Mouse (Mus musculus) forebrain, embryonic 11.5 days (tissue): Measurements from ENCODE around the gene Myo10. TPM values are rescaled to one million over a fixed set of nuclear protein-coding genes. Genes with fewer than 3 reads are reported as not detected.

Experiments
- ATAC-seq: fragments of 200-750 bp; cut with Nextera tagmentation; replicated peaks from 2 replicates; pipeline ENCODE4 v1.8.0; 2017; ENCODE audit warnings: moderate TSS enrichment; ENCODE audit not compliant: low FRiP score
- DNase-seq: peaks from one replicate; pipeline ENCODE4 v3.0.0-alpha.2; 2017; ENCODE audit warnings: low spot score
- H3K27ac ChIP-seq: fragments of 300-500 bp; sonication (generic); 2 replicates; pipeline ENCODE4 v1.5.1; 2014; ENCODE audit warnings: low read depth, low read length
- H3K27me3 ChIP-seq: fragments of 300-500 bp; sonication (generic); 2 replicates; pipeline ENCODE4 v1.6.1; 2014; ENCODE audit warnings: mild to moderate bottlenecking, low read length, mixed read lengths; ENCODE audit not compliant: control insufficient read depth, insufficient read depth
- H3K36me3 ChIP-seq: fragments of 300-500 bp; sonication (generic); 2 replicates; pipeline ENCODE4 v1.6.1; 2014; ENCODE audit warnings: mild to moderate bottlenecking, low read length, moderate library complexity, mixed read lengths; ENCODE audit not compliant: control insufficient read depth, insufficient read depth
- H3K4me1 ChIP-seq: fragments of 300-500 bp; sonication (generic); replicated peaks from 2 replicates; pipeline ENCODE4 v1.6.1; 2014; ENCODE audit warnings: low read length, mixed read lengths; ENCODE audit not compliant: control insufficient read depth, insufficient read depth
- H3K4me2 ChIP-seq: fragments of 300-500 bp; sonication (generic); 2 replicates; pipeline ENCODE4 v1.6.1; 2014; ENCODE audit warnings: low read depth, mild to moderate bottlenecking, low read length, moderate library complexity, mixed read lengths; ENCODE audit not compliant: severe bottlenecking
- H3K4me3 ChIP-seq: fragments of 300-500 bp; sonication (generic); 2 replicates; pipeline ENCODE4 v1.5.1; 2014; ENCODE audit warnings: low read depth, low read length
- H3K9ac ChIP-seq: fragments of 300-500 bp; sonication (generic); 2 replicates; pipeline ENCODE4 v1.6.1; 2014; ENCODE audit warnings: low read length
- H3K9me3 ChIP-seq: fragments of 300-500 bp; sonication (generic); 2 replicates; pipeline ENCODE4 v1.6.1; 2016; ENCODE audit warnings: low read length, mixed read lengths; ENCODE audit not compliant: control insufficient read depth
- WGBS: fragments of 180-500 bp; shearing (Covaris S2); extraction: QIAGEN DNeasy Blood & Tissue Kit; methylation state at CpG from one replicate; pipeline ENCODE4 v1.1.7; 2014; 5-methylcytosine and 5-hydroxymethylcytosine counted together
- polyA plus RNA-seq: library from polyadenylated mRNA; unstranded; fragments of >200 nt; fragmentation: Nextera tagmentation; extraction: Ambion mirVana; gene quantifications from 2 replicates; pipeline ENCODE4 v1.2.1, GENCODE M21; 2014

Gene Myo10
- polyA plus RNA-seq, 1 experiment from 2014 or later = 72.6 TPM

- Histone ChIP-seq H3K27ac (no peak overlapping the region), H3K36me3 (no peaks in the 10 kb centered on the region), H3K9me3 (no peaks in the 10 kb centered on the region), H3K4me3 (no peak overlapping the region), H3K27me3 (no peaks in the 10 kb centered on the region), H3K4me1 (no peaks in the 10 kb centered on the region), H3K4me2 (no peak overlapping the region), H3K9ac (no peak overlapping the region)
- ATAC-seq (no peak), DNase-seq (no peak)
- WGBS = 88% methylated on average over 6 of the region's 6 CpGs
Observed at GRCm38 (mm10) chr15:25720263-25720662, 97.9 kb downstream of the Myo10 start.

- 81% methylated on average over 12 of the region's 12 CpGs for WGBS
- Histone ChIP-seq H3K9ac (no peak overlapping the region), H3K27ac (no peak overlapping the region), H3K4me1 (no peaks in the 10 kb centered on the region), H3K4me2 (no peak overlapping the region), H3K4me3 (no peak overlapping the region), H3K36me3 (no peaks in the 10 kb centered on the region), H3K9me3 (no peaks in the 10 kb centered on the region), H3K27me3 (no peaks in the 10 kb centered on the region)
- ATAC-seq (no peak), DNase-seq (no peak)
Observed at GRCm38 (mm10) chr15:25723281-25724113, 101.2 kb downstream of the Myo10 start.

GRCm38 (mm10) chr15:25724549-25724948 lies 102.2 kb downstream of the Myo10 start:
- no peaks in the 10 kb centered on the region for H3K4me1 ChIP-seq
- no peak overlapping the region for H3K4me3 ChIP-seq
- H3K4me2 ChIP-seq = no peak overlapping the region
- H3K27ac ChIP-seq = no peak overlapping the region
- no peaks in the 10 kb centered on the region for H3K9me3 ChIP-seq
- H3K36me3 ChIP-seq = no peaks in the 10 kb centered on the region
- H3K9ac ChIP-seq = no peak overlapping the region
- H3K27me3 ChIP-seq = no peaks in the 10 kb centered on the region
- DNase-seq (no peak), ATAC-seq (no peak)
- 92% methylated on average over 6 of the region's 6 CpGs for WGBS

- H3K27me3 ChIP-seq = no peaks in the 10 kb centered on the region
- no peak for ATAC-seq
- H3K36me3 ChIP-seq = no peaks in the 10 kb centered on the region
- 91% methylated on average over 5 of the region's 5 CpGs for WGBS
- H3K4me2 ChIP-seq = no peak overlapping the region
- H3K4me3 ChIP-seq = no peak overlapping the region
- H3K9ac ChIP-seq = no peak overlapping the region
- no peaks in the 10 kb centered on the region for H3K9me3 ChIP-seq
- H3K27ac ChIP-seq = no peak overlapping the region
- no peaks in the 10 kb centered on the region; the same call in 1 of the 2 replicates for H3K4me1 ChIP-seq
- no peak for DNase-seq
Observed at GRCm38 (mm10) chr15:25726814-25727213, 104.5 kb downstream of the Myo10 start.

GRCm38 (mm10) chr15:25728501-25728900 lies 106.2 kb downstream of the Myo10 start:
- WGBS = 62% methylated on average over 4 of the region's 4 CpGs
- Histone ChIP-seq H3K4me3 (no peak overlapping the region), H3K4me2 (no peak overlapping the region), H3K4me1 (no peaks in the 10 kb centered on the region; the same call in 1 of the 2 replicates), H3K9me3 (no peaks in the 10 kb centered on the region), H3K9ac (no peak overlapping the region), H3K36me3 (no peaks in the 10 kb centered on the region), H3K27ac (no peak overlapping the region), H3K27me3 (no peaks in the 10 kb centered on the region)
- DNase-seq = no peak
- no peak for ATAC-seq

- Histone ChIP-seq H3K4me3 (no peak overlapping the region), H3K4me2 (no peak overlapping the region), H3K4me1 (no peaks in the 10 kb centered on the region; the same call in 1 of the 2 replicates), H3K36me3 (no peaks in the 10 kb centered on the region), H3K9me3 (no peaks in the 10 kb centered on the region), H3K9ac (no peak overlapping the region), H3K27ac (no peak overlapping the region), H3K27me3 (no peaks in the 10 kb centered on the region)
- WGBS = 37% methylated on average over 9 of the region's 9 CpGs
- peak; percentile 57 for ATAC-seq
- no peak for DNase-seq
Observed at GRCm38 (mm10) chr15:25731053-25731452, 108.7 kb downstream of the Myo10 start.

GRCm38 (mm10) chr15:25732758-25733428 lies 110.6 kb downstream of the Myo10 start:
- 76% methylated on average over 8 of the region's 8 CpGs for WGBS
- ATAC-seq = 0 out of 2 replicates have a peak, but pooled peaks have one; percentile 31

GRCm38 (mm10) chr15:25733739-25734430 lies 111.6 kb downstream of the Myo10 start:
- Histone ChIP-seq H3K4me2 (no peak overlapping the region), H3K4me1 (no peaks in the 10 kb centered on the region; the same call in 1 of the 2 replicates), H3K36me3 (no peaks in the 10 kb centered on the region), H3K4me3 (no peak overlapping the region), H3K9ac (no peak overlapping the region), H3K27ac (no peak overlapping the region), H3K9me3 (no peaks in the 10 kb centered on the region), H3K27me3 (no peaks in the 10 kb centered on the region)
- ATAC-seq (no peak), DNase-seq (no peak)
- 94% methylated on average over 11 of the region's 11 CpGs for WGBS

More at GRCm38 (mm10) chr15:25732758-25733428, 110.6 kb downstream of the Myo10 start:
- Histone ChIP-seq H3K9ac (no peak overlapping the region), H3K9me3 (no peaks in the 10 kb centered on the region), H3K27ac (no peak overlapping the region), H3K27me3 (no peaks in the 10 kb centered on the region), H3K4me3 (no peak overlapping the region), H3K36me3 (no peaks in the 10 kb centered on the region), H3K4me1 (no peaks in the 10 kb centered on the region; the same call in 1 of the 2 replicates), H3K4me2 (no peak overlapping the region)
- DNase-seq = no peak
